Mouse (Mus musculus): ENCODE data around the gene Gdi1. TPM values are rescaled to one million over a fixed set of nuclear protein-coding genes. Genes with fewer than 3 reads are reported as not detected.
A peak's percentile ranks its signal among the peaks of the same experiment; 100 is the strongest.
"Not testable (repeated sequence)": the region's sequence is repeated elsewhere in the genome, so short reads cannot be mapped to it uniquely, and the experiment has no call there.

The Gdi1 gene
- polyA plus RNA-seq, 1 experiment, result 38.9 TPM

GRCm38 (mm10) chrX:74328725-74329161 is 23.9 kb downstream of the Gdi1 start, which contains the start of gene Plxna3:
Gene Plxna3, plus strand, starts transcription at chrX:74329066.
- no peaks in the 10 kb centered on the region for H3K9me3 ChIP-seq
- TF ChIP-seq GATA1 (IDR thresholded peaks at IDR 0.05; ENCODE audit: borderline replicate concordance, low read length) (no peak), FLI1 (IDR thresholded peaks at IDR 0.05; ENCODE audit: low read length) (no peak)
- H3K36me3 ChIP-seq (replicated peaks; ENCODE audit: low read length), result no peaks in the 10 kb centered on the region
- peak within 1 kb of the TSS; percentile 86 for H3K4me3 ChIP-seq (replicated peaks)
- H3K27me3 ChIP-seq (replicated peaks), result peaks cover 63% of the 10 kb centered on the region
- peaks cover 15% of the 10 kb centered on the region for H3K4me1 ChIP-seq

- Histone ChIP-seq H3K27me3 (replicated peaks) (peaks cover 68% of the 10 kb centered on the region), H3K36me3 (replicated peaks; ENCODE audit: low read length) (no peaks in the 10 kb centered on the region), H3K9me3 (no peaks in the 10 kb centered on the region), H3K4me1 (peaks cover 15% of the 10 kb centered on the region), H3K4me3 (replicated peaks) (peak overlapping the region; percentile 86)
- TF ChIP-seq GATA1 (IDR thresholded peaks at IDR 0.05; ENCODE audit: borderline replicate concordance, low read length) (no peak), FLI1 (IDR thresholded peaks at IDR 0.05; ENCODE audit: low read length) (no peak)
Observed at GRCm38 (mm10) chrX:74329215-74329671, 24.4 kb downstream of the Gdi1 start.

- peaks cover 76% of the 10 kb centered on the region for H3K27me3 ChIP-seq (replicated peaks)
- H3K4me3 ChIP-seq (replicated peaks), result no peak overlapping the region
- TF ChIP-seq GATA1 (IDR thresholded peaks at IDR 0.05; ENCODE audit: borderline replicate concordance, low read length) (no peak), FLI1 (IDR thresholded peaks at IDR 0.05; ENCODE audit: low read length) (no peak)
- H3K4me1 ChIP-seq, result peaks cover 15% of the 10 kb centered on the region
- H3K36me3 ChIP-seq (replicated peaks; ENCODE audit: low read length), result no peaks in the 10 kb centered on the region
- H3K9me3 ChIP-seq, result no peaks in the 10 kb centered on the region
Observed at GRCm38 (mm10) chrX:74330166-74330930, 25.6 kb downstream of the Gdi1 start.

GRCm38 (mm10) chrX:74352645-74353466 is 48.1 kb downstream of the Gdi1 start:
- Histone ChIP-seq H3K4me1 (peaks cover 6% of the 10 kb centered on the region), H3K9me3 (no peaks in the 10 kb centered on the region), H3K27me3 (replicated peaks) (peaks cover 5% of the 10 kb centered on the region), H3K4me3 (replicated peaks) (peak overlapping the region; percentile 92), H3K36me3 (replicated peaks; ENCODE audit: low read length) (no peaks in the 10 kb centered on the region)
- TF ChIP-seq FLI1 (IDR thresholded peaks at IDR 0.05; ENCODE audit: low read length), result no peak
- TF ChIP-seq GATA1 (IDR thresholded peaks at IDR 0.05; ENCODE audit: borderline replicate concordance, low read length), result no peak

GRCm38 (mm10) chrX:74353467-74353770 is 48.6 kb downstream of the Gdi1 start, which contains the start of gene Lage3:
Gene Lage3, minus strand, starts transcription at chrX:74353618.
- peaks cover 5% of the 10 kb centered on the region for H3K27me3 ChIP-seq (replicated peaks)
- peaks cover 6% of the 10 kb centered on the region for H3K4me1 ChIP-seq
- peak within 1 kb of the TSS; percentile 92 for H3K4me3 ChIP-seq (replicated peaks)
- H3K9me3 ChIP-seq, result no peaks in the 10 kb centered on the region
- no peak for TF ChIP-seq GATA1 (IDR thresholded peaks at IDR 0.05; ENCODE audit: borderline replicate concordance, low read length)
- no peak for TF ChIP-seq FLI1 (IDR thresholded peaks at IDR 0.05; ENCODE audit: low read length)
- H3K36me3 ChIP-seq (replicated peaks; ENCODE audit: low read length), result no peaks in the 10 kb centered on the region

- not testable (repeated sequence) for H3K36me3 ChIP-seq (replicated peaks; ENCODE audit: low read length); H3K27me3 ChIP-seq (replicated peaks); H3K4me1 ChIP-seq; H3K4me3 ChIP-seq (replicated peaks); H3K9me3 ChIP-seq
Observed at GRCm38 (mm10) chrX:74357069-74357468, 52.3 kb downstream of the Gdi1 start.

- H3K4me1 ChIP-seq, result no peaks in the 10 kb centered on the region
- H3K27me3 ChIP-seq (replicated peaks), result peaks cover 9% of the 10 kb centered on the region
- TF ChIP-seq FLI1 (IDR thresholded peaks at IDR 0.05; ENCODE audit: low read length) (no peak), GATA1 (IDR thresholded peaks at IDR 0.05; ENCODE audit: borderline replicate concordance, low read length) (no peak)
- H3K36me3 ChIP-seq (replicated peaks; ENCODE audit: low read length), result no peaks in the 10 kb centered on the region
- H3K9me3 ChIP-seq, result no peaks in the 10 kb centered on the region
- no peak overlapping the region for H3K4me3 ChIP-seq (replicated peaks)
Observed at GRCm38 (mm10) chrX:74359171-74359570, 54.4 kb downstream of the Gdi1 start.

Other genes starting within 250 kb of the Gdi1 start
- gene Opn1mw, start 177.5 kb upstream of the Gdi1 start, polyA plus RNA-seq (2012; ENCODE audit: insufficient read depth, low replicate concordance), result not detected in 2 replicates
- gene Mecp2, start 169.6 kb upstream of the Gdi1 start, polyA plus RNA-seq (2012; ENCODE audit: insufficient read depth, low replicate concordance), result 13.7 and 25.1 TPM in 2 replicates
- not detected in 2 replicates for gene Tex28, start 137.2 kb upstream of the Gdi1 start, polyA plus RNA-seq (2012; ENCODE audit: insufficient read depth, low replicate concordance)
- not detected in 2 replicates for gene Tktl1, start 127.7 kb upstream of the Gdi1 start, polyA plus RNA-seq (2012; ENCODE audit: insufficient read depth, low replicate concordance)
- gene Flna, start 55.2 kb upstream of the Gdi1 start, polyA plus RNA-seq (2012; ENCODE audit: insufficient read depth, low replicate concordance), result 106 and 299 TPM in 2 replicates
- 39.1 and 49.4 TPM in 2 replicates for gene Emd, start 50.3 kb upstream of the Gdi1 start, polyA plus RNA-seq (2012; ENCODE audit: insufficient read depth, low replicate concordance)
- 328 and 1,584 TPM in 2 replicates for gene Rpl10, start 34.2 kb upstream of the Gdi1 start, polyA plus RNA-seq (2012; ENCODE audit: insufficient read depth, low replicate concordance)
- gene Taz, start 23.1 kb upstream of the Gdi1 start, polyA plus RNA-seq (2012; ENCODE audit: insufficient read depth, low replicate concordance), result 29.6 and 48.2 TPM in 2 replicates
- 2.8 TPM in 1 of 2 replicates, not detected in the other for gene Dnase1l1, start 22.7 kb upstream of the Gdi1 start, polyA plus RNA-seq (2012; ENCODE audit: insufficient read depth, low replicate concordance)
- 10.7 and 29.6 TPM in 2 replicates for gene Atp6ap1, start 7.9 kb upstream of the Gdi1 start, polyA plus RNA-seq (2012; ENCODE audit: insufficient read depth, low replicate concordance)
- 3.0 and 35.7 TPM in 2 replicates for gene Fam50a, start 8.0 kb downstream of the Gdi1 start, polyA plus RNA-seq (2012; ENCODE audit: insufficient read depth, low replicate concordance)
- gene Plxna3, start 24.1 kb downstream of the Gdi1 start, polyA plus RNA-seq (2012; ENCODE audit: insufficient read depth, low replicate concordance), result 1.3 TPM in 1 of 2 replicates, not detected in the other
- gene Lage3, start 48.6 kb downstream of the Gdi1 start, polyA plus RNA-seq (2012; ENCODE audit: insufficient read depth, low replicate concordance), result 7.0 and 8.9 TPM in 2 replicates
- 21.1 TPM in 1 of 2 replicates, not detected in the other for gene Ubl4a, start 68.2 kb downstream of the Gdi1 start, polyA plus RNA-seq (2012; ENCODE audit: insufficient read depth, low replicate concordance)
- gene Slc10a3, start 68.4 kb downstream of the Gdi1 start, polyA plus RNA-seq (2012; ENCODE audit: insufficient read depth, low replicate concordance), result 1.9 and 3.3 TPM in 2 replicates
- gene Fam3a, start 88.3 kb downstream of the Gdi1 start, polyA plus RNA-seq (2012; ENCODE audit: insufficient read depth, low replicate concordance), result 4.0 and 8.8 TPM in 2 replicates
- 16.4 and 19.2 TPM in 2 replicates for gene Ikbkg, start 88.3 kb downstream of the Gdi1 start, polyA plus RNA-seq (2012; ENCODE audit: insufficient read depth, low replicate concordance)
- 5.2 and 16.4 TPM in 2 replicates for gene G6pdx, start 124.2 kb downstream of the Gdi1 start, polyA plus RNA-seq (2012; ENCODE audit: insufficient read depth, low replicate concordance)
- gene Gm6880, start 176.4 kb downstream of the Gdi1 start, polyA plus RNA-seq (2012; ENCODE audit: insufficient read depth, low replicate concordance), result not detected in 2 replicates

Measured in megakaryocyte, embryonic 14.5 days (primary cell).